Mouse (Mus musculus): ENCODE results near the gene Fut8.
"Not testable (repeated sequence)": the region's sequence is repeated elsewhere in the genome, so short reads cannot be mapped to it uniquely, and the experiment has no call there.

Gene Fut8

DNA sequence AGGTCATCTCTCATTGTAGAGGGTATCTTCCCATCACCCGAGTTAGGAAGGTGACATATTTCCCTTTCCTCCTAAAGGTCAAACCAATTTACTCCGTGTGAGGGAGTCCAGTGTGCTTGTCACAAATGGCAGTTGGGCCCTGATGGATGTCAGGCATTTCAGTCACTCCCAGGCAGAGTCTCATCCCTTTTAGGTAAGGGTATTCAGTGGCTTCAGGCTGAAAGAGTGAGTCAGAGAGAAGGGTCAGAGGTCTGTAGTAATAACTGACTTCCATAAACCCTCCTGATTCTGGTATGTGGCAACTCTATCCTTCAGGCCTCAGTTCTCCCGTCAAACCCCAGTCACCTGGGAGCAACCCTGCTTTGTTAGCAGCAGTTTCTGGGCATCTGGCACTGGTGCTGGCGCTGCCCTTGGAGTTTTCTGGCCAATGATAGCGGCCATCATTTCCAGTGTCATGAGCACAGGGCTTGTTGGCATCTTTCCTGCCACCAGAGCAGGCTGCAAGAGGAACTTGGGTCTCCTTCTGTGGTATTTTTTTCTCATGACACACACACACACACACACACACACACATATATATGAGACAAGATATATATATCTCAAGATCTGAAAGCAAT, 262.6 kb downstream of the Fut8 start:
- DNase-seq (ENCODE audit: low spot score) = no peak

DNA sequence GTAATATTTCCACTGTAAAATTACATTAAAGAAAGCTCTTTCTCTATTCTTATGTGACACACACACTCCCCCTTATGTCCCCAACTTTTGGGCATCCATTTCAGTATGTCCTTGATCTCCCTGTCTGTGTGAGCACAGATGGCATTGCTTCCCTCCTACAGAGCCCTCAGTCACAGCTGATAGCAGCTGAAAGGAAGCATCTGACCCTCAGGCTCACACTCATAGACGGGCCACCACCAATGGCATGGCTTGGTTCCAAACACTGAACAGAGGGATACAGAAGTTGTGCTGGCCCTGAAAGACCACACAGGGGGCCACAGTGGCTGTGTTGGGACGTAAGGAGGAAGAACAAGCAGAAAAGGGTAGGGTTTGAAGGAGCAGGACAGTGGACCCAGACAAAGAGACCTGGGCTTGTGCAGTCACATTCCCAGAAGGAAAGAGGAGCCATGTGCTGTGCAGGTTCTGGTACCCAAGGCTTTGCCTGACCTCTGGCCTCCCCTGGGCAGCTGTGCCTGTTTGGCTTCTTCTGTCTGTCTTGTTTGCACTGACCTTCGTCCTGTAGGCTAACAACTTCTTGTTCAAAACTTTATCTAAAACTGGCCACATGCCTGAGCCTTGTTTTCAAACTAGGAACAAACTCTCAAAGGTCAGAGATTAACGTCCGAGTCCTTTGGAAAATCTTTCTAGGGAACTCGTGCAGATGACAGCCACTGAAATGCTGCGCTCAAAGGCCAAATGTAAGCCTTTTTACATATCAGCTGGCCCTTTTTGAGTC, 263.7 kb downstream of the Fut8 start:
- DNase-seq (ENCODE audit: low spot score) = no peak

DNA sequence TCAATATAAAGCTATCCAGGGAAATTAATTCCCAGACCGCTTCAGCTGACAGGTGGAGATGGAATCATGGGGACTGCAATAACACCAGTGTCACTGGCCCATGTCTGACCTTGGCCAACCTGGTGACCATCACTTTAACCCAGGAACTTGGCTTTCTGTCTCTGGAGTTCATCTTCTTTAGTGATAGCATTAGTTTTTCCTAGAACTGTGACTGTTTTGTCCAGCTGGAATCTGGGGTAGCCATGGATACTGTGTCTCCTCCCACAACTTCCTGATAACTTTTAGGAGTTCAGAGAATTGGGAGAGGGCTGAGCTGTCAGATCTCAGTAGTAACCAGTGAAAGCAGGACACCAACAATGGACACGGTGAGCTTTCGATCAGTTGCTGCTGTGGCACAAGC, 264.3 kb downstream of the Fut8 start:
- DNase-seq (ENCODE audit: low spot score) = no peak

DNA sequence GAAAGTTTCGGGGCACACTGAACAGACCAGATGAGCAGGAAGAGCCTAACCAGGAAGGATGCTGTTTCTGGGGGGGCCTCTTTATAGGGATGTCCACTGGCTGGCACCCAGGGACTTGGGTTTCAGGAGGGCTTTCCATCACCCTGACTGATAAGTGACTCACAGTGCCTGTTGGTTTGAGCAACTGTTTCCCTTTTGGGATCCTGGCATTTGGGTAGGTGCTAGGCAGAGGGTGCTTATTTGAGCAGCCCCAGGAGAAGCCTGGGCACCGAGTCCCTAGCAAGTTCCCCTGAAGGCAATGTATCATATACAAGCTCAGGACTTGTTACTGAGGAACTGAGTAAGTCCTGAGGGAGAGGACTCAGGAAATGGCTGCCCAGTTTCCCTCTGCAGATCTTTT, 267.5 kb downstream of the Fut8 start:
- DNase-seq (ENCODE audit: low spot score) = no peak

DNA sequence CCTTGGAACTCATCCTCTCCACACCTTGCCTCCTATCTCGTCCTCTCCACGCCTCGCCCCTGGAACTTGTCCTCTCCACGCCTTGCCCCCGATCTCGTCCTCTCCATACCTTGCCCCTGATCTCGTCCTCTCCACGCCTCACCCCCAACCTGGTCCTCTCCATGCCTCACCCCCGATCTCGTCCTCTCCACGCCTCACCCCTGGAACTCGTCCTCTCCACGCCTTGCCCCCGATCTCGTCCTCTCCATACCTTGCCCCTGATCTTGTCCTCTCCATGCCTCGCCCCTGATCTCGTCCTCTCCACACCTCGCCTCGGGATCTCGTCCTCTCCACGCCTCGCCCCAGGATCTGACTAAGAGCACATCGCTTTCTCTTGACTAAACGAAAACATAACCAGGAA, 269.8 kb downstream of the Fut8 start:
- DNase-seq (ENCODE audit: low spot score) = no peak

DNA sequence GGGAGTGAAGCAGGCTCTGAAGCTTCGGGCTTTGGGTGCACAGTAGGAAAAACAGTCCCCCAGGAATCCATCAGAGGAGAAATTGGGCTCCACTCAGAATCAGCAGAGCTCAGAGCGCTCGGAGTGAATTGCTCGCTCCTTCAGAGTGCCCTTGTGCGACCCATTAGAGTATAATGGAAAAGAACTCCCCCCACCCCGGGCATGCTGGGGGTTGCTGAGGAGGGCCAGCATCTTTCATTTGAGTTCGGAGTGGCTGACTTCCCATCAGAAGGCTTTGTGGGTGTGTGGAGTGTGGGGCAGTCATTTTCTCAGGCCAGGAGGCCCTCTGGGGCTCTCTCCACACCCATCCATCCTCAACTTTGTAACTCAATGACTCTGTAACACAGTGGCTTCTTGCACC, 272.8 kb downstream of the Fut8 start:
- no peak for DNase-seq (ENCODE audit: low spot score)

DNA sequence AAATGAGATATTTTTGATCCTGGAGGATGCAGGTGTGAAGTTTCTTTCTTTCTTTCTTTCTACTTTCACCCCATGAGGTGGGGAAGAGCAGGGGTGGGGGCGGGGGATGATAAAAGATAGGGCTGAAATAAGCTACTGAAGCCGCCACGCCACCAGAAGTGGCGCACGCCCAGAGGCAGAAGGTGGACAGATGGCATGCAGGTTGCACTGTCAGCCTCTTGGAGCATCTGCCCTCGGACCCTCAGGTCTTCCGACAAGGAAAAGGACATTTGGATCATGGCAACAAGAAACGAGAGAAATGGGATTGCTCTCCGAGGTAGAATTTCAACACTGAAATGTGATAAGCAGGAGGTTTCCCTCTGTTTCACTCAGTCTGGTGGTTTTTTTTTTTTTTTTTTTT, 273.3 kb downstream of the Fut8 start:
- no peak for DNase-seq (ENCODE audit: low spot score)

DNA sequence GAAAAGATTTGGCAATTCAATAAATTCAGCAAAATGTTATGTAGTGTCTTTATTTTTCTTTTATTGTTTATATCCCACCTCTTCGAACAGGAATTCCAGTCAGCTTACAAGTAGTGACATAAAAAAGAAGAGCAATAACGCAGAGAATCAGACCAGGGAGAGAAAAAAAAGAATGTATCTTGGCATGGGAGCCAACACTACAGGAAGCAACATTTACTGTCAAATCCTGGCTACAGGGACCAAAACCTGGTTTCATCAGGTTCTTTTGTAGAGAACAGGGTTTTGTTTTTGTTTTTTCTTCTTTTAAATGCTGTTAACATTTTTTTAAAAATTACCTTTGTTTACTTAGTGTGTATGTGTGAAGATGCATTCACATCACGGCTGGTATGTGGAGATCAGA, 273.7 kb downstream of the Fut8 start:
- no peak for DNase-seq (ENCODE audit: low spot score)

DNA sequence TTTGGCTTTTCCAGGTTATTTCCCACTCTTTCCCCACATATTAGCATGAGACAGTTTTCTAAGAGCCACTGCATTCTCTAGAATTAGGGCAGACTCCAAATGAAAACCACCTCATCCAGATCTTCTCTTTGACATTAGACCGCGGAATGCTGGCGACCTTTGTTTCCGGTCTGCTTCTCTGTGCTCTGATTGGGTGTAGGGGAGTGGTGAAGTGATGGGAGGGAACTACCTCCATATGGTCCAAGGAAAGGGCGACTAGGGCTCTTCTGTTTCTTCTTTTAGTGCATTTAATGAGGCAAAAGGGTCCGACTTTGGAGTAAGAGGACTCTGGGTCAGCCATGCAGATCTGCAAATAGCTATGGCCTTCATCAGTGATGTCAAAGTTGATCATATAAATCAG, 278.9 kb downstream of the Fut8 start:
- DNase-seq (ENCODE audit: low spot score) = no peak

DNA sequence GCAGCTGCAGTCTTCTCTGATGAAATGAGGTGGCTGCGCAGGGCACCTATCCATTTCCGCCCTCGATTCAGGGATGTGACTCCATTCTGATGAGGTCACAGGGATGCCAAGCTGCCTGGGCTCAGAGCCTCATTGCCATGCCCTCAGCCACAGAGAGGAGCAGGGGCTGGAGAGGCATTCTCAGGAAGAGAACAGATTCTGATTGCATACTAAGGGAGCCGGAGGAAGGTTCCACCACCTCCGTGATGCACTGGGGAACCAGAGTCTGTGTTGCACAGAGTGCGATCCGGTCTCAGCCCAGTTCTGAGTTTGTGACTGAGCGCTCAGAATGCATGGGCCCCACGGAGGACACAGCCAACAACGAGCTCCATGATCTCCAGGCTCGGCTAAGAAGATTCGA, 279.8 kb downstream of the Fut8 start:
- no peak for DNase-seq (ENCODE audit: low spot score)

DNA sequence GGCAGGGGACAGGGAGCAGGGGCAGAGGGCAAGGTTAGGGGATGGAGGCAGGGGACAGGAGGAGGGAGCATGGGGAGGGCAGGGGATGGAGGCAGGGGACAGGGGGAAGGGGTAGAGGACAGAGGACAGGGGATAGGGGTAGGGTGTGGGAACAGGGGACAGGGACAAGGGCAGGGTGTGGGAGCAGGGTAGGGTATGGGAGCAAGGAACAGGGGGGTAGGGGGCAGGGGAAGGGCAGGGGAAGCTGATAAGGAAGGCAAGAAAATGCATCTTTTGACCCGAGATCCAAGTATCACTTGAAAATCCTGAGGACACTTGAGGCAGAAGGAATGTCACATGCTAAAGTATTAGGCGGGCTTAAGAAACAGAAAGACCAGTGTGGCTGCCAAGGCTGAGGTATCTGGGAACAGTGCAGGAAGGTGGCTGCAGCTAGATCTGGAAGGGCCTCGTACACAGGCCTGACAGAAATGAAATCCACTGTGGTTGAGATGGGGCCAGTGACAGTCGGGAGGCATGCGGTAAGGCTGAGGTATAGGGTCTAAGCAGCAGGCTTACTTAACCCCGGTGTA, 281.7 kb downstream of the Fut8 start:
- DNase-seq (ENCODE audit: low spot score) = no peak

DNA sequence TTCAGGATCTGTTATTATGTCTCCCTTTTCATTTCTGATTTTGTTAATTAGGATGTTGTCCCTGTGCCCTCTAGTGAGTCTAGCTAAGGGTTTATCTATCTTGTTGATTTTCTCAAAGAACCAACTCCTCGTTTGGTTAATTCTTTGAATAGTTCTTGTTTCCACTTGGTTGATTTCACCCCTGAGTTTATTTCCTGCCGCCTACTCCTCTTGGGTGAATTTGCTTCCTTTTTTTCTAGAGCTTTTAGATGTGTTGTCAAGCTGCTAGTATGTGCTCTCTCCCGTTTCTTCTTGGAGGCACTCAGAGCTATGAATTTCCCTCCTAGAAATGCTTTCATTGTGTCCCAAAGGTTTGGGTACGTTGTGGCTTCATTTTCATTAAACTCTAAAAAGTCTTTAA, 286.1 kb downstream of the Fut8 start:
- DNase-seq (ENCODE audit: low spot score) = not testable (repeated sequence)

All from urinary bladder, postnatal 14 days (tissue).